Mouse (Mus musculus) embryo, embryonic 10.5 days (tissue): Measurements from ENCODE around the gene Zfp94.
A peak's percentile ranks its signal among the peaks of the same experiment; 100 is the strongest.

Source experiments
- DNase-seq: peaks from one replicate; pipeline ENCODE4 v3.0.0-alpha.2; 2015; ENCODE audit warnings: low spot score

Zfp94 gene

DNA sequence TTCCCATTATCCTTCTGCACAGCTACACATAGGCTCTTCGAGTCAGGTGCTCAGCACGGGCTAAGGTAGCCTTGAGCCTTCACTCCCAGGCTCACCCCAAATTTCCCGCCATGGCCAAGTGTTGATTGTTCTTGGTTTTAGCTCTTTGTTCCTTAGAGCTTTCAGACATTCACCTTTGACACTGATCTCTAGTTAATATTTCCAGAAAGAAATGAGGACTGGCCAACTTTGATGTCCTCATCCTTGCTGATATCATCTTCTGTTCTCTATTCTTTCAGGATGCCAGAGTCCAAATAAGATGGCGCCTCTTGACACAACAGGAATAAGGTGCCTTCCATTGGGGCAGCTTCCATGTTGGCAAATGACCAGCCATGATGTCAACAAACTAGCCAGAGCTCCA, 42.0 kb downstream of the Zfp94 start:
- no peak for DNase-seq

DNA sequence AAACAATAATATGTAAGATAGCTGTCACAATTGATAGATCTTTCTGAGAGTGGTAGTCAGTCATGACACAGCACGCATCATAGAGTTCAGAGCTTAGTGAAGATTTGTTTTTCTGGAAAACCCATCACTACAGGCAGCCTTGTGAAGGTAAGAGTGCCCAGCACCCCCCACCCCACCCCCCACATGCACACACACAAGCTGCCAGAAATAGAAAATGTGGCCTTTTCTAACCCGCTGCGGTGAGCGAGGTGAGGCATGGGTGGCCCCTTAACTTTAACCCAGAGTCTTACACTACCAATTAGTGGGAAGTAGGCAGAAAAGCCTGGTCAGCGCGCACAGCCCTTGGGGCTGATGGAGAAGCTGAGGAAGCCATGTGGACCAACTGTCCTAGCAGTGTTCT, 45.3 kb downstream of the Zfp94 start:
- no peak for DNase-seq

DNA sequence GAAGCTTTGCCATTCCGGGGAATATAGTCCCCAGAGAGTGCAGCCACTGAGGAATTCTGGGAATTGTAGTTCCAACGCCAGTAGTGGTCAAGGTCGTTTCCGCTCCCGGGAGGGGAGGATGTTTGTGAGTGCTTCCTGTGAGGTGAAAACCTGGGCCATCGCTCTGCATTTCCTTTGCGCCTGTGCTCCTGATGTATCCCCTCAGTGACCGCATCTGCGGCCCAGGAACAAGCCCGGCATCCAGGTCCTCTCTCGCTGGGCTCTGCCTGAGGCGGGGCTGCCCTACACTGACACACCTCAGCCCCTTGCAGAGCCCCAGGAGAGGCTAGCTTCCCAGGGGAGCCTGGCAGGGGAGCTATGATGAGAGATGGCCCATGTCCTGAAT, 46.2 kb downstream of the Zfp94 start, which contains the start of gene Zfp93:
Gene Zfp93, plus strand, starts transcription at position 133 of the 385 bp plus-strand sequence.
- peak; percentile 96 for DNase-seq

DNA sequence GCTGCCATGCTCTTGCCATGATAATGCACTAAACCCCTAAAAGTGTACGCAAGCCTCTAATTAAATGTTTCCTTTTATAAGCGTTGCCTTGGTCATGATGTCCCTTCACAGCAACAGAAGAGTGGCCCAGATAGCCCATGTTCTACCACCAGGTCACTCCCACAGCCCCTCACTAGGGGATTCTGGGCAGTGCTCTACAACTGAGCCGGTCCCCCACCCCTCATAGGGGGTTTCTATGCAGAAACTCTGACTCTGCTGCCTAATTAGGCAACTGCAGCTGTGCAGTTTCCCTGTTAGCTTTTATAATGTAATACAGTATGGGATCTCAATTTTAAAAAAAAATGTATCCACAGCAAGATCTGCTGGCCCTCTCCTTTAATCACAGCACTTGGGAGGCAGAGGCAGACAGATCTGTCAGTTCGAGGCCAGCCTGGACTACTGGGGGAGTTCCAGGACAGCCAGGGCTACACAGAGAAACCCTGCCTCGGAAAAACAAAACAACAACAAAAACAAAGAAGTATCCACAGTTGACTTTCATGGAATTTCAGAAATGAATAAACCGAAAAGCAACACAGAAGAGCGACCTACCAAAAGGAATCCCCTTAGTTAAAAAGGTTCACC, 46.7 kb downstream of the Zfp94 start:
- no peak for DNase-seq

DNA sequence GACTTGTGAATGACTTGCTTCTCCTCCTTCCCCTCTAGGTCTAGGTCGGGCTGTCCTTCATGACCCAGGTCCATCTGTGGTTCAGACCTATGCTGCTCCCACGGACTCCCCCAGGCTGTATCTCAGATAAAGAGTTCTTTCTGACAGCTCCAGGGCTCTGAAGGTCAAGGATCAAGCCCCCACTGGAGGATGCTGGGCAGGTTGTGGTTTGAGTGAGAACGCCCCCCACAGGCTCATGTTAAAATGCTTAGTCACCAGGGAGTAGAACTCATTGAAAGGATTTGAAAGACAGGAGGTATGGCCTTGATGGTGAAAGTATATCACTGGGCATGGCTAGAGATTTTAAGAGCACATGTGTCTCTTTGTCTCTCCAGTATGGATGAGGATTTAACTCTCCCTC, 47.2 kb downstream of the Zfp94 start:
- no peak for DNase-seq

DNA sequence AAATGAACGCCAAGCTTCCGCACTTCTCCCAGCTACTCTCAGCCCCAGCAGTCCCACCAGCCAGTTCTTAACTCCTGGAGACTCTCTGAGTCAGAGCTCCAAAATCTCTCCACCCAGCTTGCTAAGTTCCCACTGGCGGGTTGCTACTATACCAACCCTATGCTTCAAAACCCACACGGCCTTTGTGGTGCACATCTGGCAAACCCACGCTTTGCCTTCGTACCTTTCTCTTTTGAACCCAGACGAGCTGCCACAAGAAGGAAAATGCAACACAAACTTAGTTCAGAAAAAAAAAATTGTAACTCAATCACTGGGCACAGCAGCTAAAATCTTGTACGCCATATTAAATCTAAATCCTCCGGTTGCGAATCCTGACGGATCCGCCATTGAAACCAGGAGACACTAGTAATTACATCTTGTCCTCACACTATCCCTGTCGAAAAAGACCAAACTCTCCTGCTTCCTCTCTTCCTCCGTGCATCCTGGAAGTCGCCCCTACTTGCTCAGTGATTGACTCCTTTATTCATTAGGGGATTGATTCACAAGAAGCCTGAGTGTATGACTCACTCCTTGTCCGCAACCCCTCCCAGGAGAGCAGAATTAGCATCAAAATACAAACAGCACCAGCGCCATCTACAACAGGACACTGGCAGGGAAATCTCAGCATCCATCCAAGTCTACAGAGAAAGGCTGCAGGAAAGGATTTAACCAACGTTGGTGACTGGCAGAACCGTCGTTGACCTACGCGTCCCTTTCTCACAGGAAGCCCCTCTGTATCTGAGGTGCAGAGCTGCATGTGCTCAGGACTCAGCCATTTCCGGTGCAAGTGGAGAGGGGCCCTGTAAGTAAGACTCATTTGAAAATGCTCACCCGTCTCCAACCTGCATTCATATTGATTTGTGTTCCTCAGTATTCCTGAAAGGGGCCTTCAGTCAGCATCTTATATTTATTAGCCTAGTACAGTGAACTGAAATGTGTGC, 48.0 kb downstream of the Zfp94 start:
- DNase-seq, result no peak

DNA sequence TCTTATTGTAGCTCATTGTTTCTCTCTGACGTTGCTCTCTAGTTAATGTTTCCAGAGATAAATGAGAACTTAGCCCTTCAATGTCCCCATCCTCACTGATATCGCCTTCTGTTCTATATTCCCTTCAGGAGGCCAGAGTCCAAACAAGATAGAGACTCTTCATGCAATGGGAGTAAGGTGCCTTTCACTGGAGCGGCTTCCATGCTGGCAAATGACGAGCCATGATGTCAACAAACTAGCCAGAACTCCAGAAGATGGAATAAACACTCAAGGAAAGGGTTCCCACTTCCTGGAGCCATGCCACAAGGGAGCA, 56.5 kb downstream of the Zfp94 start:
- no peak for DNase-seq

DNA sequence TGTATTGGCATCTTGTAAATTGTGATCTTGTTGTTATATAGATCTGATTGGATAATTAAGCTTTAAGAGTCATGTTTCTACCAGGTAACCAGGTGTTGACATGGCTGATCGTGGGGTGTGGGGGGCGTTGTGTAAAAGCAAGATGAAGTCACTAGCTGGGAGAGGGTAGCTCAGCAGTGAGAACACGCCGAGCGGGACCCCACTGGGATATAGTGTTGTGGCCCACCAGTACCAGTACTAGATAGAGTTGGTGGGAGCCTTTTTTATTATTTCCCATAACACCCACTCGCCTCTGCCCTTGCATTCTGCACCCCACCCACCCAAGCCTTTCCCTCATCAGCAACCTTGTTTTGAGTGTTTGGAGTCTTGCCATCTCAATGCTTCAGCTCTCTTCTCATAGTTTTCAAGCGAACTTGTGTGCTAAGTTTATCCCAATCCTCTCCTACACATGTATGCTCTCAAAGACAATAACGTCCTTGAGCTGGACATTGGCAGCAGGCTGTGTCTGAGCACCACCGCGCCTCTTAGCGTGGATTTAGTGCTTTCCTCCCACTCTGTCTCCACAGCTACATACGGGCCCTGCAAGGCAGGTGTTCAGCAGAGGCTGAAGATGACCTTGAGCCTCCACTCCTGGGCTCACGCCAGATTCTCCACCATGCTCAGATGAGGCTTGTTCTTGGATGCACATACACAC, 57.0 kb downstream of the Zfp94 start:
- no peak for DNase-seq

DNA sequence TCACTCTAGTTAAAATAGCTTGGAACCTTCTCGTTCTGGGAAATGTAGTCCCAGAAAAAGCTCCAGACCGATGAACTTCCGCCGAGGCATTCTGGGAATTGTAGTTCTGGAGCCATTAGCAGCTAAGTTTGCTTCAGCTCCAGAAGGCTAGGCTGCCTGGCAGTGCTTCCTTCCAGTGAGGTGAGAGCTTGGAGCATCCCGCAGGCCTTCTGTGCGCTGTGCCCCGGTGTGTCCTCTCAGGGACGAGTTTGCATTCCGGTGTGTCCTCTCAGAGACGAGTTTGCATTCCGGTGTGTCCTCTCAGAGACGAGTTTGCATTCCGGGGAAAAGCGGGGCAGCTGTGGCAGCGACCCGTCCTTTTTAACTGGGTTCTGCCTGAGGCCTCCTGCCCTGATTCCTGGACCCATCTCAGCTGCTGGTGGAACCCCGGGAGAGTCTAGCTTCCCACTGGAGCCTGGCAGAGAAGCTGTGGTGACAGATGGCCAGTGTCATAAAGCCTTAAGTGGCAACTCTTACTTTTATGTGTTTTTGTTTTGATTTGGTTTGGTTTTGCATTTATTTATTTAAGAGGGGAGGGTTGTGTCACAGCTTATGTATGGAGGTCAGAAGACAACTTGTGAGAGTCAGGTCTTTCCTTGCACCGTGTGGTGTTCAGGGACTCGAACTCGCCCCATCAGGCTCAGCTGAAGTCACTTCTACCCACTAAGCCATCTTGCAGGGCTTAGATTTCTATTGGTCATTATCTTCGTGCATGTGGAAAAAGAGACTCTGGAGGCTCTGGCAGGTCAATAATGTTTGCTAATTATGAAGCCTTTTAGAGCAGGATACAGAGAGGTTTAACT, 61.6 kb downstream of the Zfp94 start, which contains the start of gene Zfp108:
Gene Zfp108, plus strand, starts transcription at position 162 of the 842 bp plus-strand sequence.
- peak; percentile 95 for DNase-seq

DNA sequence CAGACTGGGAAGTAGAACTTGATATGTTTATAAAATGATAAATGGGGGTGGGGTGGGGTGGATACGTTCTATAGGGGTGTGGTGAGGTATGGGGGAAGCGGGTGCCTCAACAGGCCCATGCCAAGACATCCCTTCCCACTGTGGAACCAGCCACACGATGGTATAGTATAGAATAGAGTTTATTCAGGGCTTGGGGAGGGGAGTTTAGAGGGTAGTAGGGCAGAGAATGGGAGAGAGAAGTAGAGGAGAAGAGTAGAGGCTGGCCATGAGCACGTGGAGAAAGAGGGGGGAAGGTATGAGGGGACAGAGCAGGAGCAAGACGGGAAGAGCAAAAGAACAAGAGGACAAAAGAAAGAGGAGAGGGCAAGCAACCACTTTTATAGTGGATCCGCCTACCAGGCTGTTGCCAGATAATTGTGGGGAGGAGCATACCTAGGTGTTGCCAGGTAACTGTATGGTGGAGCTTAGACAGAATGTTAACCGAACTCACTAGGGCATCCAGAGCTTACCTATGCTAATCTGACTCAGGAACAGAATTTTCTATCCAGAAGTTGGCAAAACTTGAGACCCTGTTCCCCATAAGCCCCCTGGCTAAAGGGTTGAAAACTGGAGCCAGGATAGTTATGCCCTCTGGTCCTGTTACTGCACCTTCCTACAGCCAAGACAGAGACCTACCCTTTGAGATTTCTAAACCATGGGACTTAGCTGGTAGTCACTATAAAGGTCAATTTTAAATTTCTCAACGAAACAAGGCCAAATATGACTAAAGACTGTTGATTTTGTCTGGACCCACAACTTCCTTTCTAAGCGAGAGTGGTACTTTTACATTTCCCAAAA, 62.5 kb downstream of the Zfp94 start:
- no peak for DNase-seq
